Mouse (Mus musculus): ENCODE measurements around the gene Stx17. TPM values are rescaled to one million over a fixed set of nuclear protein-coding genes. Genes with fewer than 3 reads are reported as not detected.

Stx17 gene
- polyA plus RNA-seq, 1 experiment from 2014 or later = 29.4 TPM

DNA sequence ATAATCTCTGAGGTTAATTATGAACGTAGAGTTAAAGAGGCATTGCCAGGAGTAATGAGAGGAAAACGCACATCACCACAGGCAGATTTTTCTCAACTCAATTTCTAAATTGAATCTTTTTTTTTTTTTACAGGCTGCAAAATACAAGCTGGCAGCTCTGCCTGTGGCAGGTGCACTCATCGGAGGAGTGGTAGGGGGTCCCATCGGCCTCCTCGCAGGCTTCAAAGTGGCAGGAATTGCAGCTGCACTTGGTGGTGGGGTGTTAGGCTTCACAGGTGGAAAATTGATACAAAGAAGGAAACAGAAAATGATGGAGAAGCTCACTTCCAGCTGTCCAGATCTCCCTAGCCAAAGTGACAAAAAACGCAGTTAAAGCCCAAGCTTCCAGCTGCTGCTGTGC lies 56.7 kb downstream of the Stx17 start:
- no peak overlapping the region for H3K4me3 ChIP-seq (ENCODE audit: low read depth, low read length)
- 74% methylated on average over 6 of the region's 6 CpGs for WGBS
- no peak overlapping the region for H3K27ac ChIP-seq (ENCODE audit: low read depth, low read length)

DNA sequence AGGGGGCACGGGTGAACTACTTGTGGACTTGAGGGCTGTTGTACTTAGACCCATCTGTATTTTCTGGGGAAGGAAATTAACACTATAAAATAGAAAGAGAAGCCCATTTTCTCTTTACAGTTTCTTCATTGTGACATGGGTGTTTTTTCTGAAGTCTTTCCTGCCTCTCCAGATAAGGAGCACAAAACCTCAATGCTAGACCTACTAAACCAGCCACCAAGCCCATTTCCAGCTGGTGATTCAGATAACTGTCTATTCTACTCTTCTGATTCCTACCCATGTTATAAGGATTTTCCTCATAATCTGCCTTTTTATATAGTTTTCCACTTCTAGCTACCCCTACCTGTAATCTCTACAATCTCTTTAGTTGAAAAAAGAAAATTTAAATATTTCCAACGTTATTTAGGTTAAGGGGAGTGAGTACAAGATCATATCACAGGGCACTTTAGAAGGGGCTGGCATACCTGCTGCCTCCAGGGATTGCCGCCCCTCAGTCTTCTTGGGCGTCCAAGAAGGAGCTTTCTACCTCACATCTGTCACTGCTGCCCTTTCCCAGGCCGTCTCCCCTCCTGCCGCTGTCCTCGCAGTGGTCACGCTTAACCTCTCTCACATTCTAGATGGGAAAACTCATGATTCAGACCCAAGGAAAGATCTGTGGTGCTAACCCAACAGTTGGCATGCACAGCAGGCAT lies 57.5 kb downstream of the Stx17 start:
- Histone ChIP-seq H3K9me3 (ENCODE audit: control insufficient read depth, low read length) (no peaks in the 10 kb centered on the region), H3K27me3 (ENCODE audit: control insufficient read depth, insufficient read depth, low read length) (no peaks in the 10 kb centered on the region), H3K27ac (ENCODE audit: low read depth, low read length) (no peak overlapping the region), H3K4me3 (ENCODE audit: low read depth, low read length) (no peak overlapping the region), H3K9ac (ENCODE audit: low read depth, low read length) (no peak overlapping the region), H3K4me1 (replicated peaks; ENCODE audit: control insufficient read depth, insufficient read depth, low read length) (no peaks in the 10 kb centered on the region), H3K36me3 (ENCODE audit: control insufficient read depth, insufficient read depth, low read length) (no peaks in the 10 kb centered on the region), H3K4me2 (replicated peaks; ENCODE audit: low read depth, low read length) (no peak overlapping the region)
- DNase-seq (ENCODE audit: low spot score) = no peak
- WGBS = 87% methylated on average over 8 of the region's 8 CpGs
- no peak for ATAC-seq (ENCODE audit: low FRiP score)

More for the DNA sequence above, 56.7 kb downstream of the Stx17 start:
- no peaks in the 10 kb centered on the region for H3K36me3 ChIP-seq (ENCODE audit: control insufficient read depth, insufficient read depth, low read length)
- no peaks in the 10 kb centered on the region for H3K27me3 ChIP-seq (ENCODE audit: control insufficient read depth, insufficient read depth, low read length)
- H3K9ac ChIP-seq (ENCODE audit: low read depth, low read length) = no peak overlapping the region
- no peak overlapping the region for H3K4me2 ChIP-seq (replicated peaks; ENCODE audit: low read depth, low read length)
- ATAC-seq (ENCODE audit: low FRiP score) (no peak), DNase-seq (ENCODE audit: low spot score) (no peak)
- no peaks in the 10 kb centered on the region for H3K9me3 ChIP-seq (ENCODE audit: control insufficient read depth, low read length)
- no peaks in the 10 kb centered on the region for H3K4me1 ChIP-seq (replicated peaks; ENCODE audit: control insufficient read depth, insufficient read depth, low read length)

DNA sequence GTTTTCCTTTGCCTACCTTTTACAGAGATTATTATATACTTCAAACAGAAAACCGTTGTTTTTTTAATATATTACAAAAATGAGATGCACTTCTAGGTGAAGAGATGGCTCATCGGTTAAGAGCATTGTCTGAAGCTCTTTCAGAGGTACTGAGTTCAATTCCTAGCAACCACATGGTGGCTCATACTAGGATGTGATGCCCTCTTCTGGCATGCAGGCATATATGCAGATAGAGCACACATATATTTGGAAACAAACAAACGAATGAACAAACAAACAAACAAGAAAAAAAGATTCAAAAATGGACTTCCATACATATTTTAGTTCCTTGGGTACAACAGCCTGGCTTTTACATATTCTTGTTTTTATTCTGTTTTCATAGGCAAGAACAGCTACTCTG lies 73.2 kb downstream of the Stx17 start:
- H3K27me3 ChIP-seq (ENCODE audit: control insufficient read depth, insufficient read depth, low read length) = no peaks in the 10 kb centered on the region
- H3K9me3 ChIP-seq (ENCODE audit: control insufficient read depth, low read length) = no peaks in the 10 kb centered on the region
- no peaks in the 10 kb centered on the region for H3K4me1 ChIP-seq (replicated peaks; ENCODE audit: control insufficient read depth, insufficient read depth, low read length)
- H3K27ac ChIP-seq (ENCODE audit: low read depth, low read length) = no peak overlapping the region
- H3K36me3 ChIP-seq (ENCODE audit: control insufficient read depth, insufficient read depth, low read length) = no peaks in the 10 kb centered on the region
- no peak overlapping the region for H3K9ac ChIP-seq (ENCODE audit: low read depth, low read length)
- H3K4me2 ChIP-seq (replicated peaks; ENCODE audit: low read depth, low read length) = no peak overlapping the region
- ATAC-seq (ENCODE audit: low FRiP score) (no peak), DNase-seq (ENCODE audit: low spot score) (no peak)
- WGBS = 86% methylated on average over 3 of the region's 3 CpGs
- H3K4me3 ChIP-seq (ENCODE audit: low read depth, low read length) = no peak overlapping the region

DNA sequence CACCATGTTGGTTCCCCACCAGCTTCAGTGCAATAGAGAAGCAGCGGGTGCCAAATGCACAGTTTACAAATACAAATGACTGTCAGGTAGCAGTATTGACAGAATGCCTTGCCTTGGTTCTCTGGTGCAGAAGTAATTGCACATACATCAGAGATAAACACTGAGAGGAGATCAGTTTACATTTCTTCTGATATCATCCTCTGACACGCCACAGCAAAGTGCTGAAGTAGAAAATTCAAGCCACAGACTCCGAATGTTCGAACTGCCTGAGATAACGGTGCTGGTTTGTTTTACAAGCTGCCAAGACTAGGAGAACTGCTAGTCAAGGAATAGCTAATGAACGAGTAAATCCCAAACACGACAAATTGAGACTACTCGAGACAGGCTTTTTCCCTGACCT lies 73.7 kb downstream of the Stx17 start:
- Histone ChIP-seq H3K9me3 (ENCODE audit: control insufficient read depth, low read length) (no peaks in the 10 kb centered on the region), H3K4me3 (ENCODE audit: low read depth, low read length) (no peak overlapping the region), H3K27me3 (ENCODE audit: control insufficient read depth, insufficient read depth, low read length) (no peaks in the 10 kb centered on the region), H3K36me3 (ENCODE audit: control insufficient read depth, insufficient read depth, low read length) (no peaks in the 10 kb centered on the region), H3K27ac (ENCODE audit: low read depth, low read length) (no peak overlapping the region), H3K4me2 (replicated peaks; ENCODE audit: low read depth, low read length) (no peak overlapping the region), H3K4me1 (replicated peaks; ENCODE audit: control insufficient read depth, insufficient read depth, low read length) (no peaks in the 10 kb centered on the region), H3K9ac (ENCODE audit: low read depth, low read length) (no peak overlapping the region)
- DNase-seq (ENCODE audit: low spot score) = no peak
- ATAC-seq (ENCODE audit: low FRiP score) = no peak
- 92% methylated on average over 8 of the region's 8 CpGs for WGBS

DNA sequence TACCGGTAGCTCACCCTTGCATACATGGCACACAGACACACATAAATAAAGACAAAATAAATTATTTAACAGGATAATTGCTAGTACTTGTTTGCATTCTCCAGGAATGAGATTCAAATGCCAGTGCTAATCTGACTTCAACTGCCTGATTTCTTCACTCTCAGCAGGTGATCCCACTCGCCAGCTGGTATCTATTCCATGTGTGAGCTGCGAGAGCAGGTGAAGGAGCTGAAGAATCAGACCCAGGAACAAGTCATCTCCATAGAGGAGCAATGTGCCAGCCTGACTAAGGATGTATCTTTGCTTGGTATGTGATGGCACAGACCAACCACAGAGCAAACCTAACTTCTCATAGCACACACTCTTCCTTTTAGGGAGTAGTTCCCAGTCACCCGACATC lies 78.8 kb downstream of the Stx17 start:
- H3K4me2 ChIP-seq (replicated peaks; ENCODE audit: low read depth, low read length) = no peak overlapping the region
- no peak for ATAC-seq (ENCODE audit: low FRiP score)
- H3K27me3 ChIP-seq (ENCODE audit: control insufficient read depth, insufficient read depth, low read length) = no peaks in the 10 kb centered on the region
- no peaks in the 10 kb centered on the region for H3K4me1 ChIP-seq (replicated peaks; ENCODE audit: control insufficient read depth, insufficient read depth, low read length)
- no peak overlapping the region for H3K9ac ChIP-seq (ENCODE audit: low read depth, low read length)
- 92% methylated on average over 4 of the region's 4 CpGs for WGBS
- H3K4me3 ChIP-seq (ENCODE audit: low read depth, low read length) = no peak overlapping the region
- DNase-seq (ENCODE audit: low spot score) = no peak
- no peaks in the 10 kb centered on the region for H3K36me3 ChIP-seq (ENCODE audit: control insufficient read depth, insufficient read depth, low read length)
- no peak overlapping the region for H3K27ac ChIP-seq (ENCODE audit: low read depth, low read length)
- no peaks in the 10 kb centered on the region for H3K9me3 ChIP-seq (ENCODE audit: control insufficient read depth, low read length)

DNA sequence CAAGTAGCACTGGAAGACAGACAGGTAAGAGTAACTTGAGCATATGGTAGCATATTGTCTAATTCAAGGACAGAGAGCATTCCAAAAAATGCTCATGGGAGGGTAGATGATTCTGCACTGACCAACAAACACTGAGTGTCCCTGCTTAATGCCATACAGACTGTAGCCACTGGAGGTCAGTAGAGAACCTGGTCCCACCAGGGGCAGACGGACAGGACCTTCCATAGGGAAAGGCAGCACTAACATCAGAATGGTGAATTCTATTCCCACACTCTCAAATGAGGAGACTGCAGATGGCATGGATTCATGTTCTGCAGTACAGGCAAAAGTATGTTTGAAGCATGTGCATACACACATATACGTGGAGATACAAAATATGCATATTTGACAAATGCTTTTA lies 100.5 kb downstream of the Stx17 start:
- H3K36me3 ChIP-seq (ENCODE audit: control insufficient read depth, insufficient read depth, low read length) = no peaks in the 10 kb centered on the region
- ATAC-seq (ENCODE audit: low FRiP score) (no peak; the same call in 1 of the 2 replicates), DNase-seq (ENCODE audit: low spot score) (peak; percentile 79)
- H3K4me1 ChIP-seq (replicated peaks; ENCODE audit: control insufficient read depth, insufficient read depth, low read length) = no peaks in the 10 kb centered on the region
- H3K9ac ChIP-seq (ENCODE audit: low read depth, low read length) = no peak overlapping the region
- H3K4me3 ChIP-seq (ENCODE audit: low read depth, low read length) = no peak overlapping the region
- no peaks in the 10 kb centered on the region for H3K27me3 ChIP-seq (ENCODE audit: control insufficient read depth, insufficient read depth, low read length)
- H3K4me2 ChIP-seq (replicated peaks; ENCODE audit: low read depth, low read length) = no peak overlapping the region
- no peak overlapping the region for H3K27ac ChIP-seq (ENCODE audit: low read depth, low read length)
- no peaks in the 10 kb centered on the region for H3K9me3 ChIP-seq (ENCODE audit: control insufficient read depth, low read length)
- WGBS = 17% methylated on average over 2 of the region's 2 CpGs

DNA sequence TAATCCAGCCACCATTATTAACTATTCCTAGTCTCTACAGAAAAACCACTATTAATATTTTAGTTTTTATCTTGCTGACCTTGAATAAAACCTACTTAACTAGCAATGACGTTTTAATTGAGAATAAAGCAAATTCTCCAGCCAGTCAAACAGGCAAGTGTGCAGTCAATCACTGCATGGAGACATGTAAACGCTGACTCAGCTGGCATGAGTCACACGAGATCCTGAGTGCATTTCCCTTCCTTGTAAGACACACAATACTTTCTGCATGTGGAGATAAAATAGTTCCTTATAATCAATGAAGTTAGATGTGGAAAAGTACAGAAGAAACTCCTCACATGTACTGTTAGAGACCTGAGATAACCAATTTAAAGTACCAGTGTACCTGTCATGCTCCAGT lies 100.9 kb downstream of the Stx17 start:
- Histone ChIP-seq H3K27ac (ENCODE audit: low read depth, low read length) (no peak overlapping the region), H3K36me3 (ENCODE audit: control insufficient read depth, insufficient read depth, low read length) (no peaks in the 10 kb centered on the region), H3K27me3 (ENCODE audit: control insufficient read depth, insufficient read depth, low read length) (no peaks in the 10 kb centered on the region), H3K4me3 (ENCODE audit: low read depth, low read length) (no peak overlapping the region), H3K4me1 (replicated peaks; ENCODE audit: control insufficient read depth, insufficient read depth, low read length) (no peaks in the 10 kb centered on the region), H3K9me3 (ENCODE audit: control insufficient read depth, low read length) (no peaks in the 10 kb centered on the region), H3K9ac (ENCODE audit: low read depth, low read length) (no peak overlapping the region), H3K4me2 (replicated peaks; ENCODE audit: low read depth, low read length) (no peak overlapping the region)
- DNase-seq (ENCODE audit: low spot score) (no peak), ATAC-seq (ENCODE audit: low FRiP score) (no peak)
- WGBS = 65% methylated on average over 3 of the region's 3 CpGs

DNA sequence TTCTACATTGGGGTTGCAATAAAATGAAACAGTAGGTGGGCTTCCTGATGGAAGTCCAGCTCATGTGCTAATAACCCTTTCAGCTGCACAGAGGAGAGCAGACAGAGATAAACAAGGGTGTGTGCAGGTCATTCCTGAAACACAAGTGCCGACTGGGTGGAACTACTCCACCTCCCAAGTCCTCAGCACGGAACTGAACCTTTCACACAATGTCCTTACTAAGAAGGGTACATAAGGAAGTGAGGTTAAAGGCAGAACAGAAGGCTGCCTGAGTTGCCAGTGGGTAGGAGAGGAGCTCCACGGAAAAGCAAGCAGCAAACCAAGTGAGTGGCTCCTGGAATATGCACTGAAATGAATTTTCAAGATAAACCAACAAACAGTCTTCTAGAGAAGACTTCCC lies 102.1 kb downstream of the Stx17 start:
- no peak overlapping the region for H3K4me3 ChIP-seq (ENCODE audit: low read depth, low read length)
- no peaks in the 10 kb centered on the region for H3K4me1 ChIP-seq (replicated peaks; ENCODE audit: control insufficient read depth, insufficient read depth, low read length)
- H3K9ac ChIP-seq (ENCODE audit: low read depth, low read length) = no peak overlapping the region
- no peaks in the 10 kb centered on the region for H3K36me3 ChIP-seq (ENCODE audit: control insufficient read depth, insufficient read depth, low read length)
- no peak overlapping the region for H3K27ac ChIP-seq (ENCODE audit: low read depth, low read length)
- ATAC-seq (ENCODE audit: low FRiP score) (no peak), DNase-seq (ENCODE audit: low spot score) (no peak)
- no peaks in the 10 kb centered on the region for H3K9me3 ChIP-seq (ENCODE audit: control insufficient read depth, low read length)
- 78% methylated on average over 3 of the region's 3 CpGs for WGBS
- H3K27me3 ChIP-seq (ENCODE audit: control insufficient read depth, insufficient read depth, low read length) = no peaks in the 10 kb centered on the region
- no peak overlapping the region for H3K4me2 ChIP-seq (replicated peaks; ENCODE audit: low read depth, low read length)

Data from hindbrain, embryonic 11.5 days (tissue).